Mouse (Mus musculus) midbrain, embryonic 13.5 days (tissue): ENCODE results near the gene Nrip1. TPM values are rescaled to one million over a fixed set of nuclear protein-coding genes. Genes with fewer than 3 reads are reported as not detected.
A peak's percentile ranks its signal among the peaks of the same experiment; 100 is the strongest.

ENCODE experiments used
- ATAC-seq: fragments of 200-750 bp; cut with Nextera tagmentation; 2 replicates; pipeline ENCODE4 v1.8.0; 2017; ENCODE audit warnings: mild to moderate bottlenecking, moderate TSS enrichment, moderate library complexity
- H3K27ac ChIP-seq: fragments of 300-500 bp; sonication (generic); 2 replicates; pipeline ENCODE4 v1.5.1; 2015; ENCODE audit warnings: inconsistent platforms, mild to moderate bottlenecking, moderate library complexity
- H3K27me3 ChIP-seq: fragments of 300-500 bp; sonication (generic); 2 replicates; pipeline ENCODE4 v1.6.1; 2015; ENCODE audit warnings: mild to moderate bottlenecking, inconsistent platforms
- H3K36me3 ChIP-seq: fragments of 300-500 bp; sonication (generic); 2 replicates; pipeline ENCODE4 v1.6.1; 2015; ENCODE audit warnings: mild to moderate bottlenecking, inconsistent platforms
- H3K4me1 ChIP-seq: fragments of 300-500 bp; sonication (generic); replicated peaks from 2 replicates; pipeline ENCODE4 v1.6.1; 2015; ENCODE audit warnings: inconsistent platforms
- H3K4me2 ChIP-seq: fragments of 300-500 bp; sonication (generic); replicated peaks from 2 replicates; pipeline ENCODE4 v1.6.1; 2015; ENCODE audit warnings: moderate library complexity, mild to moderate bottlenecking, inconsistent platforms
- H3K4me3 ChIP-seq: fragments of 300-500 bp; sonication (generic); replicated peaks from 2 replicates; pipeline ENCODE4 v1.5.1; 2015; ENCODE audit warnings: mild to moderate bottlenecking, inconsistent platforms
- H3K9ac ChIP-seq: fragments of 300-500 bp; sonication (generic); replicated peaks from 2 replicates; pipeline ENCODE4 v1.6.1; 2015; ENCODE audit warnings: mild to moderate bottlenecking, inconsistent platforms
- H3K9me3 ChIP-seq: fragments of 300-500 bp; sonication (generic); 2 replicates; pipeline ENCODE4 v1.6.1; 2016; ENCODE audit warnings: mild to moderate bottlenecking, inconsistent platforms
- WGBS: fragments of 180-500 bp; shearing (Covaris S2); methylation state at CpG from one replicate; pipeline ENCODE4 v1.1.7; 2015; 5-methylcytosine and 5-hydroxymethylcytosine counted together
- polyA plus RNA-seq: library from polyadenylated mRNA; unstranded; fragments of >200 nt; fragmentation: Nextera tagmentation; extraction: Ambion mirVana; gene quantifications from 2 replicates; pipeline ENCODE4 v1.2.1, GENCODE M21; 2015

Nrip1 gene
- 28.1 and 30.1 TPM in 2 replicates for polyA plus RNA-seq

- Histone ChIP-seq H3K9ac (peak within 1 kb of the TSS; percentile 94), H3K4me1 (peaks cover 30% of the 10 kb centered on the region), H3K36me3 (no peaks in the 10 kb centered on the region), H3K4me3 (peak within 1 kb of the TSS; percentile 86), H3K4me2 (peak within 1 kb of the TSS; percentile 61), H3K9me3 (no peaks in the 10 kb centered on the region), H3K27ac (peak within 1 kb of the TSS; percentile 97), H3K27me3 (no peaks in the 10 kb centered on the region)
- peak; percentile 32 for ATAC-seq
- WGBS: under 1% methylated on average over 9 of the region's 9 CpGs
Observed at GRCm38 (mm10) chr16:76373671-76374091, at the start of gene Nrip1. Nrip1 (minus strand) TSS chr16:76373827.

- no peak overlapping the region for H3K9ac ChIP-seq
- H3K27ac ChIP-seq: no peak overlapping the region
- H3K36me3 ChIP-seq: no peaks in the 10 kb centered on the region
- no peaks in the 10 kb centered on the region for H3K9me3 ChIP-seq
- H3K27me3 ChIP-seq: no peaks in the 10 kb centered on the region
- no peak overlapping the region for H3K4me2 ChIP-seq
- H3K4me3 ChIP-seq: no peak overlapping the region
- no peak for ATAC-seq
- no peaks in the 10 kb centered on the region for H3K4me1 ChIP-seq
- 85% methylated on average over 1 of the region's 1 CpGs for WGBS
Observed at GRCm38 (mm10) chr16:76422531-76422930, 48.9 kb upstream of the Nrip1 start.

GRCm38 (mm10) chr16:76419849-76420248 lies 46.2 kb upstream of the Nrip1 start:
- H3K27me3 ChIP-seq: no peaks in the 10 kb centered on the region
- H3K4me3 ChIP-seq: no peak overlapping the region
- WGBS: 83% methylated on average over 8 of the region's 8 CpGs
- H3K9me3 ChIP-seq: no peaks in the 10 kb centered on the region
- no peak overlapping the region for H3K27ac ChIP-seq
- H3K9ac ChIP-seq: no peak overlapping the region
- H3K36me3 ChIP-seq: no peaks in the 10 kb centered on the region
- H3K4me1 ChIP-seq: no peaks in the 10 kb centered on the region
- H3K4me2 ChIP-seq: no peak overlapping the region
- no peak for ATAC-seq

- Histone ChIP-seq H3K4me2 (no peak overlapping the region), H3K4me1 (no peaks in the 10 kb centered on the region), H3K36me3 (no peaks in the 10 kb centered on the region), H3K27me3 (no peaks in the 10 kb centered on the region), H3K9me3 (no peaks in the 10 kb centered on the region), H3K27ac (no peak overlapping the region), H3K4me3 (no peak overlapping the region), H3K9ac (no peak overlapping the region)
- no peak for ATAC-seq
- 96% methylated on average over 2 of the region's 2 CpGs for WGBS
Observed at GRCm38 (mm10) chr16:76416477-76416876, 42.9 kb upstream of the Nrip1 start.

- H3K9me3 ChIP-seq: no peaks in the 10 kb centered on the region
- no peak overlapping the region for H3K27ac ChIP-seq
- no peak overlapping the region for H3K4me3 ChIP-seq
- H3K9ac ChIP-seq: no peak overlapping the region
- no peaks in the 10 kb centered on the region for H3K4me1 ChIP-seq
- ATAC-seq: no peak
- no peak overlapping the region for H3K4me2 ChIP-seq
- H3K27me3 ChIP-seq: no peaks in the 10 kb centered on the region
- H3K36me3 ChIP-seq: no peaks in the 10 kb centered on the region
- 79% methylated on average over 5 of the region's 5 CpGs for WGBS
Observed at GRCm38 (mm10) chr16:76416060-76416438, 42.4 kb upstream of the Nrip1 start.

GRCm38 (mm10) chr16:76415407-76416059 lies 41.9 kb upstream of the Nrip1 start:
- Histone ChIP-seq H3K4me1 (no peaks in the 10 kb centered on the region), H3K27ac (no peak overlapping the region), H3K9me3 (no peaks in the 10 kb centered on the region), H3K9ac (no peak overlapping the region), H3K4me2 (no peak overlapping the region), H3K36me3 (no peaks in the 10 kb centered on the region), H3K27me3 (no peaks in the 10 kb centered on the region), H3K4me3 (no peak overlapping the region)
- 92% methylated on average over 9 of the region's 9 CpGs for WGBS
- no peak for ATAC-seq

GRCm38 (mm10) chr16:76414528-76414927 lies 40.9 kb upstream of the Nrip1 start:
- Histone ChIP-seq H3K4me3 (no peak overlapping the region), H3K27ac (no peak overlapping the region), H3K9me3 (no peaks in the 10 kb centered on the region), H3K4me2 (no peak overlapping the region), H3K9ac (no peak overlapping the region), H3K27me3 (no peaks in the 10 kb centered on the region), H3K36me3 (no peaks in the 10 kb centered on the region), H3K4me1 (no peaks in the 10 kb centered on the region)
- no peak for ATAC-seq
- 71% methylated on average over 5 of the region's 5 CpGs for WGBS

- Histone ChIP-seq H3K27me3 (no peaks in the 10 kb centered on the region), H3K9ac (no peak overlapping the region), H3K9me3 (no peaks in the 10 kb centered on the region), H3K36me3 (no peaks in the 10 kb centered on the region), H3K4me3 (no peak overlapping the region), H3K4me1 (no peaks in the 10 kb centered on the region), H3K27ac (no peak overlapping the region), H3K4me2 (no peak overlapping the region)
- ATAC-seq: no peak
- whole genome bisulfite sequencing: 93% methylated on average over 8 of the region's 8 CpGs
Observed at GRCm38 (mm10) chr16:76413581-76413980, 40.0 kb upstream of the Nrip1 start.

- Histone ChIP-seq H3K27me3 (no peaks in the 10 kb centered on the region), H3K4me2 (no peak overlapping the region), H3K36me3 (no peaks in the 10 kb centered on the region), H3K27ac (no peak overlapping the region), H3K9ac (no peak overlapping the region), H3K9me3 (no peaks in the 10 kb centered on the region), H3K4me1 (no peaks in the 10 kb centered on the region), H3K4me3 (no peak overlapping the region)
- ATAC-seq: no peak
- 78% methylated on average over 1 of the region's 1 CpGs for WGBS
Observed at GRCm38 (mm10) chr16:76409355-76409722, 35.7 kb upstream of the Nrip1 start.

GRCm38 (mm10) chr16:76408696-76409354 lies 35.2 kb upstream of the Nrip1 start:
- Histone ChIP-seq H3K4me1 (no peaks in the 10 kb centered on the region), H3K27me3 (no peaks in the 10 kb centered on the region), H3K9ac (no peak overlapping the region), H3K9me3 (no peaks in the 10 kb centered on the region), H3K4me2 (no peak overlapping the region), H3K4me3 (no peak overlapping the region), H3K27ac (no peak overlapping the region), H3K36me3 (no peaks in the 10 kb centered on the region)
- WGBS: 90% methylated on average over 4 of the region's 4 CpGs
- ATAC-seq: no peak

GRCm38 (mm10) chr16:76408241-76408640 lies 34.6 kb upstream of the Nrip1 start:
- Histone ChIP-seq H3K4me1 (no peaks in the 10 kb centered on the region), H3K9ac (no peak overlapping the region), H3K9me3 (no peaks in the 10 kb centered on the region), H3K27ac (no peak overlapping the region), H3K4me3 (no peak overlapping the region), H3K27me3 (no peaks in the 10 kb centered on the region), H3K4me2 (no peak overlapping the region), H3K36me3 (no peaks in the 10 kb centered on the region)
- ATAC-seq: no peak
- 91% methylated on average over 8 of the region's 8 CpGs for WGBS

GRCm38 (mm10) chr16:76407321-76407920 lies 33.8 kb upstream of the Nrip1 start:
- ATAC-seq: no peak
- WGBS: 82% methylated on average over 13 of the region's 13 CpGs
- H3K27ac ChIP-seq: no peak overlapping the region
- no peaks in the 10 kb centered on the region for H3K4me1 ChIP-seq
- H3K27me3 ChIP-seq: no peaks in the 10 kb centered on the region
- H3K9ac ChIP-seq: no peak overlapping the region
- no peak overlapping the region for H3K4me3 ChIP-seq
- no peak overlapping the region for H3K4me2 ChIP-seq
- H3K9me3 ChIP-seq: no peaks in the 10 kb centered on the region
- no peaks in the 10 kb centered on the region for H3K36me3 ChIP-seq
